Mouse (Mus musculus) limb, embryonic 14.5 days (tissue): ENCODE measurements at regions not wholly inside any gene's neighbourhood (a gene's known extent, or its start where the extent isn't known, plus 50 kb on each side); places are given as distances from the start of the nearest gene placed in this dataset.

Experiments
- ATAC-seq: fragments of 200-750 bp; cut with Nextera tagmentation; 2 replicates; pipeline ENCODE4 v1.8.0; 2017; ENCODE audit warnings: low read depth, moderate number of reproducible peaks, moderate TSS enrichment; ENCODE audit not compliant: low FRiP score
- DNase-seq: peaks from one replicate; pipeline ENCODE4 v3.0.0-alpha.2; 2015; ENCODE audit warnings: low spot score
- H3K27ac ChIP-seq: fragments of 300-500 bp; sonication (generic); replicated peaks from 2 replicates; pipeline ENCODE4 v1.5.1; 2014; ENCODE audit warnings: low read depth, mild to moderate bottlenecking, low read length, moderate library complexity, mixed read lengths
- H3K27me3 ChIP-seq: fragments of 300-500 bp; sonication (generic); 2 replicates; pipeline ENCODE4 v1.6.1; 2014; ENCODE audit warnings: low read length, mixed read lengths; ENCODE audit not compliant: control insufficient read depth, insufficient read depth
- H3K36me3 ChIP-seq: fragments of 300-500 bp; sonication (generic); 2 replicates; pipeline ENCODE4 v1.6.1; 2014; ENCODE audit warnings: mild to moderate bottlenecking, low read length, moderate library complexity, mixed read lengths; ENCODE audit not compliant: control insufficient read depth, insufficient read depth
- H3K4me1 ChIP-seq: fragments of 300-500 bp; sonication (generic); 2 replicates; pipeline ENCODE4 v1.6.1; 2014; ENCODE audit warnings: antibody characterized with exemption, low read length, mixed read lengths; ENCODE audit not compliant: control insufficient read depth, insufficient read depth
- H3K4me2 ChIP-seq: fragments of 300-500 bp; sonication (generic); replicated peaks from 2 replicates; pipeline ENCODE4 v1.6.1; 2014; ENCODE audit warnings: low read depth, mild to moderate bottlenecking, low read length, moderate library complexity; ENCODE audit not compliant: severe bottlenecking
- H3K4me3 ChIP-seq: fragments of 300-500 bp; sonication (generic); replicated peaks from 2 replicates; pipeline ENCODE4 v1.5.1; 2014; ENCODE audit warnings: low read length
- H3K9ac ChIP-seq: fragments of 300-500 bp; sonication (generic); 2 replicates; pipeline ENCODE4 v1.6.1; 2014; ENCODE audit warnings: mild to moderate bottlenecking, low read depth, low read length, moderate library complexity; ENCODE audit not compliant: severe bottlenecking
- H3K9me3 ChIP-seq: fragments of 300-500 bp; sonication (generic); 2 replicates; pipeline ENCODE4 v1.6.1; 2016; ENCODE audit warnings: low read length; ENCODE audit not compliant: control insufficient read depth
- POLR2A ChIP-seq: fragments of 200-500 bp; IDR thresholded peaks from 2 replicates; pipeline ENCODE4 v1.8.0; 2012; ENCODE audit warnings: inconsistent platforms, mild to moderate bottlenecking, moderate library complexity, borderline replicate concordance; ENCODE audit not compliant: insufficient read depth, insufficient read length; ENCODE audit errors: extremely low read depth
- WGBS: fragments of 180-500 bp; shearing (Covaris S2); extraction: QIAGEN DNeasy Blood & Tissue Kit; methylation state at CpG from one replicate; pipeline ENCODE4 v1.1.7; 2014; 5-methylcytosine and 5-hydroxymethylcytosine counted together

DNA sequence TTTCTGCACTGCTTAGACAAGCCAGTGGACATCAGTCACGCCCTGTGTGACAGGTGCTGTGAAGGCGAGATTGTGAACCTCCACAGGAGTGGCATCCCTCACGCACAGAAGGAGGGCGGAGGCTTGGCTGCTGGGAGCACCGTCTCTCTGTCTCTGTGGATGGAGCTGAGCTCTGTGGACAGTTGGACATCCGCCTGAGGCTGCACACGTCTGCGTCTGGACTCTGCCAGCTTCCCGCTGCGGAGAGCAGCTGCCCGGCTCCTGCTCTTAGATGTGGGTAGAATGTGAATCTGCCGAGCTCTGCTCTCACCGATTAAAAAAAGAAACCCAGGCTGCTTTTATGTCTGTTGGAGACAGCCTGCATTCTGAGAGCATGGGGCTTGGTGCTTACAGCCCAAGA, 387.1 kb upstream of the Myt1l start:
- ATAC-seq (peak; percentile 59; the same call in 1 of the 2 replicates), DNase-seq (peak; percentile 15)
- Histone ChIP-seq H3K4me1 (peaks cover 4% of the 10 kb centered on the region; the same call in 1 of the 2 replicates), H3K27me3 (no peaks in the 10 kb centered on the region), H3K9me3 (no peaks in the 10 kb centered on the region), H3K4me2 (no peak overlapping the region), H3K4me3 (no peak overlapping the region), H3K36me3 (no peaks in the 10 kb centered on the region), H3K9ac (no peak overlapping the region), H3K27ac (no peak overlapping the region)
- TF ChIP-seq POLR2A = no peak
- 65% methylated on average over 13 of the region's 13 CpGs for WGBS

DNA sequence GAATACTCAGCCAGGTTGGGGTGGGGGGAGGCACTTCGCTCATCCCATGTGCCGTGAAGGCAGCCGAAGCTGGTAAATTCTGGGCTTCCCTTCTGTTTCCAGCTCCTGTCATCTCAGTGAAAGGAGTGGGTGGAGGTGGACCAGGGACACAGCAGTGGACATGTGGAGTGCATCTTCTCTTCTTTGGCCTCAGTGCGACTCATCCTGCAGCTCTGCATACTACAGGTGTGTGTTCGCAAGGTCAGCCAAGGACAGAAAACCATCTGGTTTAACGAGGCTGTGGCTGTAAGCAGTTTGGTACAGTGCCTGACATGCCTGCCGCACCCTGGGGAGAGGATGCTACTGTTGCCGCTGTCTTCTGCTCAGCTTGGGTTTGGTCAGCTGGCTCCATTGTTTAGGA, 386.3 kb upstream of the Myt1l start:
- Histone ChIP-seq H3K36me3 (no peaks in the 10 kb centered on the region), H3K9ac (no peak overlapping the region), H3K9me3 (no peaks in the 10 kb centered on the region), H3K4me1 (peaks cover 2% of the 10 kb centered on the region; the same call in 1 of the 2 replicates), H3K4me3 (no peak overlapping the region), H3K4me2 (no peak overlapping the region), H3K27ac (no peak overlapping the region), H3K27me3 (no peaks in the 10 kb centered on the region)
- no peak for TF ChIP-seq POLR2A
- WGBS = 76% methylated on average over 8 of the region's 8 CpGs
- ATAC-seq (no peak), DNase-seq (no peak)

DNA sequence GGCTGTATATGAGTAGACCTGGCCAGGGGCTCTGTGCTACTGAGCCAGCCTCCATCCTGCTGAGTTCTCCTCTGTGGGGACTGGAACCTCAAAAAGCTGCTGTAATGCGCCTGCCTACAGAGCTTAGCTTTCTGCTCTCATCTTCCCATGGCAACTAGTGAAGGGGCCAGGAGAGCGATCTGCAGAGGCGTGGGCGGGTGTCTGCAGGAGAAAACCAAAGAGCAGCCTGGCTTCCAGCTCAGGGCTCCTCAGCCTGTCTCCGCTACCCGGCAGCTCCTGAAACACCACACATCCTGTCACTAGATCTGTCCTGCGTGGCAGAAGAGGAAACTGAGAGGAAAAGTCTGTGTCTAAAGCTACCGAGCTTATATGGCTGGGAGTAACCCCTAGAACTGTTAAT, 384.9 kb upstream of the Myt1l start:
- no peaks in the 10 kb centered on the region for H3K9me3 ChIP-seq
- no peak for TF ChIP-seq POLR2A
- 62% methylated on average over 8 of the region's 8 CpGs for WGBS
- H3K27me3 ChIP-seq = no peaks in the 10 kb centered on the region
- DNase-seq (no peak), ATAC-seq (no peak)
- H3K36me3 ChIP-seq = no peaks in the 10 kb centered on the region
- H3K9ac ChIP-seq = no peak overlapping the region
- no peak overlapping the region for H3K4me2 ChIP-seq
- H3K4me3 ChIP-seq = no peak overlapping the region
- no peaks in the 10 kb centered on the region for H3K4me1 ChIP-seq
- no peak overlapping the region for H3K27ac ChIP-seq

DNA sequence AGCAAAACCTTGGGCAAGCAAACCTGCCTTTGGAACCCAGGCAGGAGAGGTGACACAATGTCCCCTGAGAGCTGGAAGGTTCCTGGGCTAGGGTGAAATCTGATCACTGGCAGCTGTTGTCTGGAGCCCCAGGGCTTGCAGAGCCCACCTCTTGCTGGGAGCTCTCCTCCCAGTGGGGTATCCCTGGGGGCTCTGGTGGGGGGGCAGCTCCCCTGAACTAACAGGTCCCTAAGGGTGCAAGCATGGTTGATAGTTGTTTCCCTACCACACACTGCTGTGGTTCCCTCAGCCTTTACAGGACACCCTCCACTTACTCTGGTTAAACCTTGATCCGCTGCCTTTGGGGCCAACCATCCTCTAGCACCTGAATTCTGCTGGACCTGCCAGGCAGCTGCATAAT, 367.3 kb upstream of the Myt1l start:
- Histone ChIP-seq H3K27ac (no peak overlapping the region), H3K4me3 (no peak overlapping the region), H3K4me2 (no peak overlapping the region), H3K4me1 (no peaks in the 10 kb centered on the region), H3K9me3 (no peaks in the 10 kb centered on the region), H3K27me3 (no peaks in the 10 kb centered on the region), H3K36me3 (no peaks in the 10 kb centered on the region), H3K9ac (no peak overlapping the region)
- ATAC-seq = no peak
- WGBS = 74% methylated on average over 1 of the region's 1 CpGs
- no peak for TF ChIP-seq POLR2A
- no peak for DNase-seq

GRCm38 (mm10) chr12:29161546-29161945, 366.6 kb upstream of the Myt1l start:
- Histone ChIP-seq H3K4me3 (no peak overlapping the region), H3K27me3 (no peaks in the 10 kb centered on the region), H3K4me1 (no peaks in the 10 kb centered on the region), H3K4me2 (no peak overlapping the region), H3K9ac (no peak overlapping the region), H3K27ac (no peak overlapping the region), H3K9me3 (no peaks in the 10 kb centered on the region), H3K36me3 (no peaks in the 10 kb centered on the region)
- no peak for ATAC-seq
- no peak for TF ChIP-seq POLR2A
- no peak for DNase-seq
- WGBS = 13% methylated on average over 2 of the region's 2 CpGs

DNA sequence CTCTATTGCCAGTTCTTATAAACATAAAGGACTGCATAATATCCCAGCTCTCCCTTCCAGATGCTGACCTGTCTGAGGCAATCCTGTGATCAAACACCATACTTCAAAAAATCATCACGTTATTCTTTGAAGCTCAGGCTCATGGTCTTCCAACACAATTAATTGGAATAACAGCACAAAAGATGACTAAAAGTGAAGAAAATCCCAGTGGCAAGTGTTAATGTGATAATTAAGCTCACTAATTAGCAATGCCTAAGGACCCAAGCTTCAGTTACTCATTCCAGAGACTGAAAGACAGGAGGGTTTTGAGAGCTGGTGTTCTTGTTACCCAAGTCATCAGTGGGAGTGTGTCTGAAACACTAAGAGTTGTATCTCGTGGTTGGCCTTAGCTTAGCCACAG, 363.5 kb upstream of the Myt1l start:
- no peak overlapping the region for H3K4me2 ChIP-seq
- DNase-seq = no peak
- no peak for ATAC-seq
- TF ChIP-seq POLR2A = no peak
- H3K27me3 ChIP-seq = no peaks in the 10 kb centered on the region
- no peak overlapping the region for H3K9ac ChIP-seq
- H3K4me3 ChIP-seq = no peak overlapping the region
- no peaks in the 10 kb centered on the region for H3K4me1 ChIP-seq
- H3K27ac ChIP-seq = no peak overlapping the region
- H3K36me3 ChIP-seq = no peaks in the 10 kb centered on the region
- no peaks in the 10 kb centered on the region for H3K9me3 ChIP-seq
- 82% methylated on average over 2 of the region's 2 CpGs for WGBS
